Mouse (Mus musculus) CD8-positive naive resting alpha-beta T cell, adult 2 months (primary cell): ENCODE measurements at regions not wholly inside any gene's neighbourhood (a gene's known extent, or its start where the extent isn't known, plus 50 kb on each side); places are given as distances from the start of the nearest gene placed in this dataset.

Experiments
- DNase-seq, 2 experiments: peaks; one replicate each; pipeline ENCODE4 v3.0.0; 2022; ENCODE audit warnings: low read depth in 2 of 2, low spot score in 2 of 2

GRCm38 (mm10) chr11:25538641-25539258 lies 671.8 kb downstream of the 5730522E02Rik start:
- DNase-seq, result no peak

GRCm38 (mm10) chr11:25536069-25536468 lies 674.5 kb downstream of the 5730522E02Rik start:
- DNase-seq, result no peak

- DNase-seq, result no peak
Observed at GRCm38 (mm10) chr11:25533081-25533480, 677.5 kb downstream of the 5730522E02Rik start.

DNA sequence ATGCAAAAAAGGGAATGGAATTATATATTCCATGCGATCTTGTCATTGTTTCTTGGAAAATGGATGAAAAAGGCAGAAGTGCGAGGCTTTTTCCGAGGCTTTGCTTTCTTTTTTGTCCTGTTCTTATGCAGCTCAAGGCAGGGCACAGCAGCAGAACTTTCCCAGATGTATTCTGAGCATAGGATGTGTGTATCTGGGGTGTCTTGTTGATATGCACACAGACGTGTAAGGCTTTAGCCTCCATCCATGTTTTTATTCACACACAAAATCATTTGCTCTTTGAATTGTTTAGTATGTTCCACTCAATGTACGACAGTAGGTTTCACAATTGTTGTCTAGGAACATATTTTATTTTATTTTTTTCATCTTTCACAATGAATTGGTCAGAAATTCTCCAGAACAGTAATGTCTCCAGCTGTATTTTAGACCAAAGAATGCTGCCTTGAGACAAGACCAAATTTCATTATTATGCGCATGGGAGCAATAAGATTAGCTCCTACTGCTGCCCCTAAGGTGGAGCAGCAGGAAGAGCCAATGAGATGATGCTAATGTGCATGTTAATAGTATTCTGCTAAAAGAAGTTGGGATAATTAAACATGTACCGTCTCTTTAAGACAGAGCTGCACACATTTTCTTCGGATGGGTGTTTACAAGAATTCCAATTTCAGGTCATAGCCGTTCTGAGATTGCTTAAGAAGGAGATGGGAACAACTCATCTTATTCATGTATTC lies 678.7 kb downstream of the 5730522E02Rik start:
- DNase-seq, result no peak

- no peak for DNase-seq
Observed at GRCm38 (mm10) chr11:25528056-25528455, 682.5 kb downstream of the 5730522E02Rik start.

GRCm38 (mm10) chr11:25518903-25519302 lies 691.7 kb downstream of the 5730522E02Rik start:
- DNase-seq, result no peak

DNA sequence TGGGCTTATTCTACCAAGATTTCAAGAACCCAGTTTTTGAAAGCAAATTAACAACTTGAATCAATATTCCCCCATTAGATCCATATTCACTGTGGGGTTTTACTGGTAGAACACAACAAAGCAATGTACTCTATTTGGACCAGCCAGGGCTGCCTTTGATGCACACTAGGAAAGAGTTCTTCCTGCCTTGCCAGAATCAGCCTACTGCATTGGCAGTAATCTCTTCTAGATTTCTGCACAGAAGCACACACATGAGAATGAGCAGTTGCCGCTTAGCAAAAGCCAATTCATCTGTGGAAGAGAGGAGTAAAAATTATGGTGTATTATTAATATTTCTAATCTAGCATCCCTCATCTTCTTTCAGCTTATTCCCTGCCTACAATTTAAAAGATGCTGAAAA lies 692.4 kb downstream of the 5730522E02Rik start:
- no peak for DNase-seq

- no peak for DNase-seq
Observed at GRCm38 (mm10) chr11:25505500-25505899, 705.1 kb downstream of the 5730522E02Rik start.

GRCm38 (mm10) chr11:25473682-25474365 lies 736.7 kb downstream of the 5730522E02Rik start:
- no peak for DNase-seq

GRCm38 (mm10) chr11:25469819-25470218 lies 740.7 kb downstream of the 5730522E02Rik start:
- no peak for DNase-seq

- DNase-seq, result no peak
Observed at GRCm38 (mm10) chr11:25437206-25437605, 773.4 kb downstream of the 5730522E02Rik start.

DNA sequence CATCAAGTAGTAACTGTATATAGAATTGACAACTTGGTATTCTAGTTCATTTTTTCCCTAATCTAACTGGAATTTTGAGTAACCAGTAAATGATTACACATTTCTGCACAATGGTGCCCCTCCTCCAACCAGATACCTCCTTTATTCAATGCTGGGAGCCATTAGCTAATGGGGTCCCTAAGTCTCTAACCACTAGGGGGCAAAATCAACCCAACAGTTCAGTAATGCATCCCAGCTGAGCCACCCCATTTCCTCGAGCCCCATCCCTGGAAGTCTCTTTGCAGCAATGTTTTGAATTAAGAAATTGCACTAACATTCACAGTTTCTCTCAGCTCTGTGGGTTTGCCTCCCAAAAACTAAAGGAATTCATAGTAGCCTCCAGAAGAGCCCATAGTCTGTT lies 774.9 kb downstream of the 5730522E02Rik start:
- DNase-seq, result no peak

DNA sequence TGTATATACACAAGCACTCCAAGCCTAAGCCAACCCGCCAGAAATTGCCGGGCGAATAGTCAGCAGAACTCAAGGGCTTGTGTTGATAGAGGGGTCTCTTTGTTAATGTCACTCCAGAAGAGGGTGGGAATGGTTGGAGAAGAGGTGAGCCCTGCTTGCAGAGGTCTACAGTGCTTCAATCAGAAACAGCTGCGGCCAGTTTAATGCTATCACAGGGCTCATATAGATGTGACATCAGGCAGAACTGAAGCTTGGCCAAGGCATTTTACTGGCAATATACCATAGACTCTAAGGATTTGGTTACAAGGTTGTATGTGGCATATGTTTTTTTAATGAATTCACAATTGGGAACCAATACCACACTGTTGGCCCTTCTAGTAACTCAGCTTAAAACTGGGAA lies 787.4 kb downstream of the 5730522E02Rik start:
- no peak for DNase-seq

- no peak for DNase-seq
Observed at GRCm38 (mm10) chr11:25421486-25421885, 789.1 kb downstream of the 5730522E02Rik start.

DNA sequence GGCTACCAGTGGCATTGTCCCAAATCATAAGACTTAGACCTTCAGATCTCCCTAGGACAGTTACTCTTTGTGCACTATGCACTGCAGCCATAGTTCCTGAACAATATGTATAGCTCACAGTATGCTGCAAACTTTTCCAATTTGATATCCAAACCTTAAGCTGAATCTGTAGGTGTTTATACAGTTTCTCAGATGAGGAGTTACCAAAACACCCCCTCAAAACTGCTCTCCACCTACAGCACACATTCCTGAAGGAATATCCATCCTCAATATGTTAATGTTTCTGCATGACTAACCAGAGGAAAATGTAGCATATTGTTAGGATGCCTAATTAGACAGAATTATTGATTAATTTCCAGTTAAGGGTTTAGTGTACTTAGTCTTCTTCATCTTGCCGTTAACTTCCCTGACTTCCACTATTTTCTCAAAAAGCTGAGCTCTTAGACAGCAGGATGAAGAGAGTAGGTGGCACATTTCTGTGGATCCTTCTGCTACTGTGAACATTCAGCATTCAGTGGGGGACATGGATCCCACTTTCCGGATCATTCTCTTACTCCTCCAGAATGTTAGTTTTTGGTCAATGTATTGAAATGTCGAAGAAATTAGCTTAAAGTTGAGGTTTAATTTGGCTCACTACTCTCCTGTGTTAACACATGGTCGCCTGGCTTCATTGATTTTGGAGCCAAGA lies 800.0 kb downstream of the 5730522E02Rik start:
- no peak for DNase-seq

GRCm38 (mm10) chr11:25391649-25392048 lies 818.9 kb downstream of the 5730522E02Rik start:
- no peak for DNase-seq

GRCm38 (mm10) chr11:25367111-25367510 lies 843.5 kb downstream of the 5730522E02Rik start:
- no peak for DNase-seq

GRCm38 (mm10) chr11:25365433-25365832 lies 845.1 kb downstream of the 5730522E02Rik start:
- DNase-seq, result no peak

- DNase-seq, result no peak
Observed at GRCm38 (mm10) chr11:25359723-25360122, 850.8 kb downstream of the 5730522E02Rik start.

DNA sequence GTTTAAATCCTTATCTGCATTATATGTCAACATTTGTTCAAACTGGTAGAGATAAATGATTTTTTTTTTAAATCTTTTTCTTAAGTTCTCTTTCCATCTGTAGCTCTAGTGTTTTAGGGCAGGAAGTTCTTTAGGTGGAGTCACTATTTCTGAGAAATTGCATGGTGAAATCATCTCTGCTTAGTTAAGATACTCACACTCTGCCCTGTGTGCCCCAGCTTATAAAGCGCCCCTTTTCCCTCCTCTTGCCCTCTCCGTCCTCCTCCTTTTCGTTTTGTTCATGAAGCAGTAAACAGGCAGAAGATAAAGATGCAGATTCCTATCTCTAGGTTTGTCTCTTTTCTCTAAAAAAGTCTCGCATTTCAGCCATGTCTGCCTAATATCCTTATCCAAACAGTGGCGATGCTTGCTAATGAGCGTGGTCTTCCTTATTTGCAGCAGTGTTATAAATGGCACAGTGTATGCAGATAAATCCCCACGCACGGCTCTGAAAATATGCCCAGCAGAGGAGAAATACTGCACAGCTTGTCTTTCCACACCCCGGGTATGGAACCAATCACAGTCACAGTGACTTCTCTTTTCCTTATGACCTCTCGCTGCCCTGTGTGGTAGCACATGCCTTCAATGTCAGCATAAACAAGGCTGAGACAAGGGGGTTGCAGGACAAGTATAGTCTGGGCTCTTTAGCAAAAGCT lies 852.7 kb downstream of the 5730522E02Rik start:
- no peak for DNase-seq
